Mouse (Mus musculus): ENCODE data around the gene Foxa2.

Gene Foxa2

DNA sequence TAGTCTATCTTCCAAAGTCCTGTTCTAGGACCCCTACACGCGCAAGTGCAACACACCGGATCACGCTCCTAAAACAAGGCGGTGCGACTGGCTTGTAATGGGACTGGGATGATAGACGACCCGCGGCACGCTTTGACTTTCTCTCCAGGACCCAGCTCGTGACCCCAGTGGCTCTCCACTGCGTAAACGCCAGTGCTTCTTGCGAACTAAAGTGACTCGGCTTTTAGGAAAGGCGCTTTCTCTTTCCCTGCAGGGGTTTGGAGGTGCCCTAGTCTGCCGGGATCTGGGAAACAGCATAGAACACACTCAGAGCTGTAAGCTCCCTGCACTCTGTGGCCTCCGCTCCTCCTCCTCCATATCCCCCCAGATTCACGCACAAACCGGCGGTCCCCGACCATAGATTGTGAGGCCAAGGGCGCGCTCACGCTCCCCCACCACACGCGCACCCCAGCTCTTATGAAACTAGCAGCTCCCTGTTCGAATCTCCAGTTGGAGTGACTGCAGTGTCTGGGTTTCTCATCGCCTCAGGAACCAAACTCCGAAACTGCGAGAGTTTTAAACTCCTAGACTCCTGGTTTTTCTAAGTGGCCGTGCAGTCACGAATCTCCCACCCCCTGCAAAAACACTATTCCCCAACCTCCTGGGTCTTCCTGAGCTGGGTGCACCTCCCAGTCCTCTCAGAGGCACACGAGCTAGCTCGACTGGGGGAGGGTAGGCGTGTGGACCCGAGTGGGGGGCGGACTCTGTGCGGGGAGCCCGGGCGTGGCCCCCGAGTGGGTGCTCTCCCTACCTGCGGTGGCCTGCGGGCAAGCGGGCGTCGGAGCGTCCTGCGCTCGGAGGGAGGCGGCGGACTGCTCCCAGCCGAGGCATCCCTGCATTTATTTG lies 7.2 kb downstream of the Foxa2 start:
- no peak for DNase-seq (ENCODE audit: low spot score in 2 of 2)

- no peak for DNase-seq (ENCODE audit: low spot score in 2 of 2)
Measured at GRCm38 (mm10) chr2:148038366-148039310, 8.1 kb downstream of the Foxa2 start.

- no peak for DNase-seq (ENCODE audit: low spot score in 2 of 2)
Measured at GRCm38 (mm10) chr2:148036611-148037160, 10.1 kb downstream of the Foxa2 start.

GRCm38 (mm10) chr2:148030991-148031675 lies 15.6 kb downstream of the Foxa2 start:
- no peak for DNase-seq (ENCODE audit: low spot score in 2 of 2)

DNA sequence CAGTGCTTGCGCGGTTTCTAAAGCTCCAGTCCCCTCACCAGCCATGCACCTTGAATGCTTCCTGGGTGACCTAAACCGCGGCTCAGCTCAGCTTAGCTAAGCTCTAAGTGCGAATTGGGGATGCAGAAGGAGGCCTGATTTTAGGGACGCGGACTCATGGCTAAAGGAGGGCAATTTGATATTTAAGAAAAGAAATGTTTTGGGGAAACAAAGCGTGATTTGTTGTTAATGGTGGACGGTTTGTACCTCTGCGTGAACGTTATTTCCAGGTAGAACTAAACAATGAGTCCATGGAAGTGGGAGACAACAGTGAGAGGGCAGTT lies 16.2 kb downstream of the Foxa2 start:
- no peak for DNase-seq (ENCODE audit: low spot score in 2 of 2)

- DNase-seq (ENCODE audit: low spot score in 2 of 2), result no peak
Measured at GRCm38 (mm10) chr2:148029751-148030612, 16.8 kb downstream of the Foxa2 start.

DNA sequence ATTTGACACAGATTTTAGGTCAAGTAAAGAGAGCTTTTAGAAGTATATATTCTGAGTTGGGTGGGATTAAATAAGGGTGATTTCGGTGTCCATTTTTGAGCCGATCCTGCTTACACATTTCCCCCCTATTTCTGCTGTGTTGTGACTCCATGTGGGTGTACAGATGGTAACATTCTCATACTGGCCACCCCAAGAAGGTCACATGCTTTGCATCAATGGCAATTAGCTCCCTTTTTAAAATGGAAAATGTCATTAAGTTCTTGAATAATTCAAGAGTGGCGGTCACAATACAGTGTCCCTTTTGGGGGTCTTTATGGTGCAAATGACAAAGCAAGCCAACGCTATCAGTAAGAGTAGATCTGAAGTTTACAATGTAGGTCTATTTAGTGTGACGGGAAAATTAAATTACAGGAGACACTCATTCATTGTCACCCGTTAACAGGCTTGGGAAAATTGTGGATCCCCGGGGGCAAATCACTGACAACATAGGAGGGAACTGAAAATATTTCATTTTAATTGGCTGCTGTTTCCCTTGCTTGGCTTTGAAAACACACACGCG lies 17.6 kb downstream of the Foxa2 start:
- no peak for DNase-seq (ENCODE audit: low spot score in 2 of 2)

DNA sequence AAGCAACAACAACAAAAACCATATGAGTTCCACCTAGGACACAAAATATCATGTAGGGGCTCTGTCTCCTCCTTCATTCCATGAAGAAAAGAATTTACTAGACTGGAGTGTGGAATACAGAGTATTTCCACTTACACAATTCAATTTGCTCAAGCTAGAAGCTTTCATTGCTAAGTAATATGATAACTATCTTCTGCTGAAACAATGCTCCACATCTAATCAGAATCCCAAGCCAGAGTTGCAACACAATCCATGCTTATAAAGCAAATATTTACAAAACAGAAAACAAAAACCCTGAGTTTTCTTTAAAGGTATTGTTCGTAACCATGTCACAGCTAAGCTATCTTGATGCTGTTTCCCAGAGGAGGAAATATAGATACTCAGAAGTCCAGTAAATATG lies 20.4 kb downstream of the Foxa2 start:
- no peak for DNase-seq (ENCODE audit: low spot score in 2 of 2)

- DNase-seq (ENCODE audit: low spot score in 2 of 2), result no peak
Measured at GRCm38 (mm10) chr2:148025481-148025880, 21.3 kb downstream of the Foxa2 start.

- no peak for DNase-seq (ENCODE audit: low spot score in 2 of 2)
Measured at GRCm38 (mm10) chr2:148024268-148024935, 22.4 kb downstream of the Foxa2 start.

- DNase-seq (ENCODE audit: low spot score in 2 of 2), result no peak
Measured at GRCm38 (mm10) chr2:148023340-148023806, 23.4 kb downstream of the Foxa2 start.

- no peak for DNase-seq (ENCODE audit: low spot score in 2 of 2)
Measured at GRCm38 (mm10) chr2:148021919-148022570, 24.7 kb downstream of the Foxa2 start.

GRCm38 (mm10) chr2:148021016-148021415 lies 25.8 kb downstream of the Foxa2 start:
- no peak for DNase-seq (ENCODE audit: low spot score in 2 of 2)

DNA sequence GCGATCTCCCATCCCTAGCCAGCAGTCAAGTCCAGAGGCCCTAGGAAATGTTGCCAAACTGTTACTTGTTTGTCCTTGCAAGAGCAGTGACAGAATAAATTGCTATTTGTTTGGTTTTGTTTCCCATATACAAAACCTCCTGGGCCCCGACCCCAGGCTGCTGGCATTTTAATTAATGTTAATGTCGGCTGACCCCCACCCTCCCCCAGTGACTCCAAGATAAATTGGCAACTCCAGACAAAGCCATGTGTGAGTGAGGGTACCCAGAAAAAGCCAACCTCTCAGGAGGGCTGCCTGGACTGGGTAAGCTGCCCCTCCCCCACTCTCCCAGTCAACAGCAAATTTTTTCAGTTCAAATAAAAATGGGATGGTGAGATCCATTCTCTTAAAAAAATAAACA lies 26.6 kb downstream of the Foxa2 start:
- no peak for DNase-seq (ENCODE audit: low spot score in 2 of 2)

DNA sequence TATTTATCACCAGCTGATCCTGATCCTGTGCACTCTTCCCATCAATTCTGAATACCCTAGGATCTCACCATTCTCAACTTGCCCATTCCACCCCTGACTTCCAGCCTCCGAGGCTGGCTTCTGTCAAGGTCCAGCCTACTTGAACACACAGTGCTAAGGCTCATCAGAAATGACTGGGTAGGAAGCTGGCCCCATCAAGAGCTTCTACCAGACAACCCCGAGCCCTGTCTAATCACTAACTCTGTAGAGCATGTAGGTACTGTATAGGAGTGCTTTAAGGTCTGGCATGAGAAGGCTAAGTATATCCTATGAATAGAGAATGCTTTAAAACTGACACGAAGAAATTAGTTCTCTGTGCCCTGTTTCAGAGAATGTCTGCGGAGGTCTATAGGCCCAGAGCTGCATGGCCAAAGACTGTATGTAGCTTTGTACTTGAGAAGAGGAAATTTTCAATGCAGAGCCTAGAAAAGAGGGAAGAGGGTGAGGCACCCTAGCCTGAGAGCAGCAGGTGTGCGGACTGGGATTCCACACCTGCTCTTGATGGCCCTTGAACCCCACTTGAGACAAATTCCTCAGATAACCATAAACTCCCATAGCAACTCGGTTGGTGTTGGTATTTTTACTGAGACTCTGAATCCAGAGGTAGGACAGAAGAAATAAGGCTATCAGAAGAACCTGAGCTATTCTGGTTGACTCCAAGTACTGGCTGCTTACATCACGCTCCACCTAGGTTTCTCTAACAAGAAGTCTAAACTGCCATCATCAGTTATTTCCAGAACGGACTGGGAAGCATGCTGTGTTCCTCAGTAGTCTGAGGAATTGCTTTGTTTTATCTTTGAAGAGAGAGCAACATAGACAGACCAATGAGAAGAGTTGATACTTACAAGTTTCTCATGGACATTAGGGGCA lies 28.7 kb downstream of the Foxa2 start:
- DNase-seq (ENCODE audit: low spot score in 2 of 2), result no peak

DNA sequence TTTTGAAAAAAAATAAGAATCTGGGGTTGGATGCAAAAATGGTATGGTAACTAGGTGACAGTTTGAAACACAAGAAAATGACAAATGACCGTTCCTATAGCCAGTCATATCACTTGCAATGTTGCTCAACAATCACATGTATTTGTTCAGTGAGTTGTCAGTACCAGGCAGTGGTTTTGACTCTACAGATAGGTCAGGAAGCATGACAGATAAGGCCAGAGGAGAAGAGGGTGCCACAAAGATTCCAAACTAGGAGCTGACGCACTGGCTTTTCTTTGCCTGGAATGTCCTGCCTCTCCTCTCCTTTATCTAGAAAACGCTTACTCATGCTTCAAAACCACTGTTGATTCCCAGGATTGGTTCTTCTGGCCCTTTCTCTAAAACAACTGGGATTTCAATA lies 33.4 kb downstream of the Foxa2 start:
- no peak for DNase-seq (ENCODE audit: low spot score in 2 of 2)

DNA sequence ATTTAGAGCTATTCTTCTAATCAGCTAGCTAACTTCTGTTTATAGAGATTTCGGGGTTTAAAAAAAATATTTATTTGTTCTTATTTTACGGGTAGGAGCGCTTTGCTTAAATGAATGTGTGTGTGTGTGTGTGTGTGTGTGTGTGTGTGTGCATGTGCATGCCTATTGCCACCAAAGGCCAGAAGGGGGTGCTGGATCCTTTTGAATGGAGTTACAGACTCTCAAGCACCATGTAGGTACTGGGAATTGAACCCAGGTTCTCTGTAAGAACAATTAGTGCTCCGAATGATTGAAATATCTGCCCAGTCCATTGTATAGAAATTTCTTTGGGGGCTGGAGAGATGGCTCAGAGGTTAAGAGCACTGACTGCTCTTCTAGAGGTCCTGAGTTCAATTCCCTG lies 37.7 kb downstream of the Foxa2 start:
- no peak for DNase-seq (ENCODE audit: low spot score in 2 of 2)

Measured in right cerebral cortex, postnatal 36 days (tissue).